Mouse (Mus musculus): ENCODE data around the gene Mcm10. TPM values are rescaled to one million over a fixed set of nuclear protein-coding genes. Genes with fewer than 3 reads are reported as not detected.

Gene Mcm10
- polyA plus RNA-seq (2015; fragmentation: Illumina TruSeq; extraction: RNeasy Lipid Tissue Mini Kit (QIAGEN cat#74804); ENCODE audit: low read depth, low replicate concordance), result 1.2 TPM

GRCm38 (mm10) chr2:5012491-5013324 is at the start of gene Mcm10:
Gene Mcm10, minus strand, starts transcription at chr2:5012791.

GRCm38 (mm10) chr2:4975807-4976206 is 36.8 kb downstream of the Mcm10 start, which contains the start of gene Ucma:
Gene Ucma, plus strand, starts transcription at chr2:4976122.

Other genes starting within 250 kb of the Mcm10 start
- gene Sephs1, start 131.2 kb downstream of the Mcm10 start, polyA plus RNA-seq (2015; fragmentation: Illumina TruSeq; extraction: RNeasy Lipid Tissue Mini Kit (QIAGEN cat#74804); ENCODE audit: low read depth, low replicate concordance), result 19.7 TPM
- 176 TPM for gene Phyh, start 93.8 kb downstream of the Mcm10 start, polyA plus RNA-seq (2015; fragmentation: Illumina TruSeq; extraction: RNeasy Lipid Tissue Mini Kit (QIAGEN cat#74804); ENCODE audit: low read depth, low replicate concordance)
- 3.9 TPM for gene Ucma, start 36.7 kb downstream of the Mcm10 start, polyA plus RNA-seq (2015; fragmentation: Illumina TruSeq; extraction: RNeasy Lipid Tissue Mini Kit (QIAGEN cat#74804); ENCODE audit: low read depth, low replicate concordance)
- 15.7 TPM for gene Optn, start 51.3 kb upstream of the Mcm10 start, polyA plus RNA-seq (2015; fragmentation: Illumina TruSeq; extraction: RNeasy Lipid Tissue Mini Kit (QIAGEN cat#74804); ENCODE audit: low read depth, low replicate concordance)
- 9.6 TPM for gene Ccdc3, start 125.0 kb upstream of the Mcm10 start, polyA plus RNA-seq (2015; fragmentation: Illumina TruSeq; extraction: RNeasy Lipid Tissue Mini Kit (QIAGEN cat#74804); ENCODE audit: low read depth, low replicate concordance)